Mouse (Mus musculus) thymus, postnatal 14 days (tissue): ENCODE data around the gene Hoxd13.

Experiments used
- DNase-seq: peaks from one replicate; pipeline ENCODE4 v3.0.0; 2021

The Hoxd13 gene

DNA sequence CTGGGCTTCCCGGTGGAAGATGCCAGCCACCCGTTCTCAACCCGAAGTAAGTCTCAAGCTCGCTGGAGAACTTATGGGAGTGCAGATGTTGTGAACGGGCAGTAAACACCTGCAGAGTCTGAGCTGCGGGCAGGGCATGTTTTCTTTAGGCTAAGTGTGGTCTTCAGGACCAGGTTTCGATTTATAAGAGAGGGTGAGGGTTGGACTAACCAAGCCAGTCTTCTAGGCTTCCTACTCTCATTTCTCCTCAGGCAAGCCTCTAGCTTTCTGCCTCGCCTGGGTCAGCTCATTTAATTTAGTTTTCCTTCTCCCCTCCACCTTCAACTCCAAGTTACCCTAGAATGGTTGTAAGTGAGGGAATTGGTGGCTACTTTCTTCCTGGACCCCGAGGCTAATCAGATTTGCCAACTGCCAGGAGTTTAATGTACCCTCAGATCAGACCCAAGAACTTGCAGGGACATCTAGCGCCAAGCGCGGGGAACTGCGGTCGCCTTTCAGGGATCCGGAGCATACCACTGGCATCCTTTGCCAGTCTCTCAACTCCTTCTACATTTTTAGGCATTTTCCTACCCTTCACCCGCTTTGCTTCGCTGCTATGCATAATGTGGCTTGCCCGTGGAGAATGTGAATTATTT, 4.7 kb upstream of the Hoxd13 start:
- no peak for DNase-seq

DNA sequence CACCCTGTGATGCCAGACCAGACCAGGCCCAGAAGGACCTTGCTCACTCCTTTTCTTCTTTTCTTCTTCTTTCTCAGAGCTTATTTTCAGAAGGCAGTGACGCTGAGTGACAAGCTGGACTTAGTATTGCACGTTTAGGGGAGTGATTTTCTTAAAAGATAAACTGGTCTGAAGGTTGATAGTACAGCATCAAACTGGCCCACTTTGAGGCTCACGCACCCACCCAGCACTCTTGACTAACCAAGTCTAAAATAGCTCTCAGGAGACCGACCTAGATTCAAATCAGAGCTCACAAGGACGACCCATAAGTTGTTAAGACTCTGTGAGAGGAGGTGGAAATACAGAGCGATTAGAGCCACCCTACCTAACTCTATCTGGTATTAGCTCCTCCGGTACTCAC, 1.7 kb upstream of the Hoxd13 start:
- DNase-seq = no peak

DNA sequence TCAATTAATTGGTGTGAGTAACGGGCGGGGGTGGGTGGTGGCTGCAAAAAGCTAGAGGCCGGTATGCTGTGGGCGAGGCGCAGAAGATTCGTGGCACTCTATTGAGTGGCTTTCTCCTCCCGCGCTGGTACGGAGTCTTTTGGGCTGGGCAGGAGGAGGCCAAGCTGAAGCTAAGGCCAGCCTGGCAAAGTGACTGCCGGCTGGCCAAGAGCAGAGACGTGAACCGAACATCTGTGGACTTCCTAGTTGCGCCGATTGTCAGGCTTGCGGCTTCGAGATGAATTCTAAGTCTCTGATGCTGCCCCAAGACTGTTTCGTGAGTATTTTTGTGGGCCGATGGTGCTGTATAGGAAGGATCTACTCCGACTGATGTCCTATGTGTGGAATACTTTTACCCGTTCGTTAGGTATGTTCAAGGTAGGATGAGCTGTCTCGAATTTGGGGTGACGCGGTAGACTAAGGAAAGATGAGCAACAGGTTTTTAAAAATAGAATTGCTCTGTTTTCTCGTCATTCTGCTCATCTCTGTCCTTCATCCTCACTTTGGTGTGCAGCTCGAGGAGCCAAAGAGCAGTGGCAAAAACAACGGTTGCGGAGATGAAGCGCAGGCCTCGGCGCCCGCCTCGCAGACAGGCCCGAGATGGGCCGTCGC, 794 bp upstream of the Hoxd13 start:
- DNase-seq = no peak

DNA sequence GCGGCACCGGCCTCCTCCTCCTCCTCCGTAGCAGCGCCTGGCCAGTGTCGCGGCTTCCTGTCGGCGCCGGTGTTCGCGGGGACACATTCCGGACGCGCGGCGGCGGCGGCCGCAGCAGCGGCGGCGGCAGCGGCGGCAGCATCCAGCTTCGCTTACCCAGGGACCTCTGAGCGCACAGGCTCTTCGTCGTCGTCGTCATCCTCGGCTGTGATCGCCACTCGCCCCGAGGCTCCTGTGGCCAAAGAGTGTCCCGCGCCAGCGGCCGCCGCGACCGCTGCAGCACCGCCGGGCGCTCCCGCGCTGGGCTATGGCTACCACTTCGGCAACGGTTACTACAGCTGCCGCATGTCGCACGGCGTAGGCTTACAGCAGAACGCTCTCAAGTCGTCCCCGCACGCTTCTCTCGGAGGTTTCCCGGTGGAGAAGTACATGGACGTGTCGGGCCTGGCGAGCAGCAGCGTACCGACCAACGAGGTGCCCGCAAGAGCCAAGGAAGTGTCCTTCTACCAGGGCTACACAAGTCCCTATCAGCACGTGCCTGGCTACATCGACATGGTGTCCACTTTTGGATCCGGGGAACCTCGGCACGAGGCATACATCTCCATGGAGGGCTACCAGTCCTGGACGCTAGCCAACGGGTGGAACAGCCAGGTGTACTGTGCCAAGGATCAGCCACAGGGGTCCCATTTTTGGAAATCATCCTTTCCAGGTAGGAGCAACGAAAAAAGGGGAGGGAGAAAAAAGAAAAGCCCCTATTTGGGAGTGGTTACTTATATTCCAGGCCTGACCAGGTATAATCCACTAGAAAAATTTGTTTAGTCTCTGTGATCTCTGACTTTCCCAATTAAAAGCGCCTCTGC, 490 bp downstream of the Hoxd13 start:
- DNase-seq = no peak

DNA sequence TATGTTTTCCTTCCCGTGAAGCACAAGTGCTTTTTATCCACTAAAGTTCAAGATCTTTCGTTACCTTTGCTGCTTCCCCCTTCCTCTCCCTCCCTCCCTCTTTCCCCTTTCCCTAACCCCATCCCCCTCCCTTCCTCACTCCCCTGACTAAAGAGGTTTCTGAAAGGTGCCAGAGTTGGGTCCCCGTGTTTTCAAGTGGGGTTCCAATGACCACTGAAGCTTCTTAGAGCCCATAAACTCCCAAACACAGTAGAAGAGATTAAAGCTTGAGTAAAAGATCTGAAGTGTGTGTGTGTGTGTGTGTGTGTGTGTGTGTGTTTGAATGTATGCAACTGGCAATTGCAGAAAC, 1.1 kb downstream of the Hoxd13 start:
- no peak for DNase-seq

DNA sequence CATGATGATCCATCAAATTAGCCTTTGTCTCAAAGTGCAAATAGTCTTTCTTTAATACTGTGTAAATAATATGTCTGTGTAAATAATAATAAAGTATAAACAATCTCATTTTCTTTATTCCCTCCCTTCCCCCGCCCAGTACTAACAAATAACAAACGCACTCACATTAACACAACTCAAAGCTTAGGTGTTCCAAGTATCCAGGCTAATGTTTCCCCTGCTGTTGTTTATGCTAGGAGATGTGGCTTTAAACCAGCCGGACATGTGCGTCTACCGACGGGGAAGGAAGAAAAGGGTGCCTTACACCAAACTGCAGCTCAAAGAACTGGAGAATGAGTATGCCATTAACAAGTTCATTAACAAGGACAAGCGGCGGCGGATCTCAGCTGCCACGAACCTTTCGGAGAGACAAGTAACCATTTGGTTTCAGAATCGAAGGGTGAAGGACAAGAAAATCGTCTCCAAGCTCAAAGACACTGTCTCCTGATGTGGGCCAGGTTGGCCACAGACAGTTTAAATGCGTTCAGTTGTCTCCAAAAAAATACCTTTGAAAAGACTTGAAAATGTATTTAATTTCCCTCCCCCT, 1.6 kb downstream of the Hoxd13 start:
- no peak for DNase-seq

DNA sequence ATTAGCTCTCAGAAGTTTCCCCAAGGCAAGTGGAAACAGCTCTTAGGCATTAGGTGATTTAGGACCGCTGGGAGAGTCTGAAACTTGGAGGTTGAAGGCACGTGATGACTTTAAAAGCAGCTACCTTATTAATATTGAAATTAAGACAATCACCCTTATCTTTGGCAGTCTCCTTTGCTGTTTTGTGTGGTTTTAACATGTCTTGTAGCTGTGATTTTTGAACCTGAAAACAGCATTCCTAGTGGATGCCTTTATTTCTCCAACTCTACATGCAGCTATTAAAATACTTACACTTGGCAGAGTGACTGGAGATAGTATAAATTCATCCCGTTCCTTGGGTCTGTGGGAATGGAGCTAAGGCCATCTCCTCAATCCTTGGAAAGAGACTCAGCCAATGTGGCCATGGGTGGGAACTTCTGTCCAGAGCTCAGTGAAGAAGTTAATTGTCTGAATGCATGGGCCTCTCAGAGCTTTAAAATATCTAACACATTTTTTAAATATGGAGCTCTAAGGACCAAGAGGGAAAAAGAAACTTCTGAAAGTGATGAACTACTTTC, 2.6 kb downstream of the Hoxd13 start:
- no peak for DNase-seq

DNA sequence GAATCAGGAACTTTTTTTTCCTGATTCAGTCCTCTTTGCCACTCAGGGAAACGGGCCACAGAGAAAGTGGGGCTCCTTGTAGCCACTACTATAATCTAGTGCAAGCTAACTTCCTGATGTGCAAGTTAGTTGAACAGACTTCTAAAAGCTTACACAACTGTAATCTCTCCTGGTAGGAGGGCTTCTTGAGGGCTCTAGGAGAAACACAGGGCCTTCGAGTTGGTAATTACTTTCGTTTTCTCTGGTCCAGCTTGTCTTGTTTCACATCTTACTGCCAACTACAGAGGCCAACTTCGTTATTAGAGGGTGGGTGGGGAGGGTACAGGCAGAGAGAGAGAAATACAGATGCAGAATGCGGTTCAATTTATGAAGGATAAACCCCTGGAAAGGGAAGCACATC, 3.7 kb downstream of the Hoxd13 start:
- DNase-seq = no peak

DNA sequence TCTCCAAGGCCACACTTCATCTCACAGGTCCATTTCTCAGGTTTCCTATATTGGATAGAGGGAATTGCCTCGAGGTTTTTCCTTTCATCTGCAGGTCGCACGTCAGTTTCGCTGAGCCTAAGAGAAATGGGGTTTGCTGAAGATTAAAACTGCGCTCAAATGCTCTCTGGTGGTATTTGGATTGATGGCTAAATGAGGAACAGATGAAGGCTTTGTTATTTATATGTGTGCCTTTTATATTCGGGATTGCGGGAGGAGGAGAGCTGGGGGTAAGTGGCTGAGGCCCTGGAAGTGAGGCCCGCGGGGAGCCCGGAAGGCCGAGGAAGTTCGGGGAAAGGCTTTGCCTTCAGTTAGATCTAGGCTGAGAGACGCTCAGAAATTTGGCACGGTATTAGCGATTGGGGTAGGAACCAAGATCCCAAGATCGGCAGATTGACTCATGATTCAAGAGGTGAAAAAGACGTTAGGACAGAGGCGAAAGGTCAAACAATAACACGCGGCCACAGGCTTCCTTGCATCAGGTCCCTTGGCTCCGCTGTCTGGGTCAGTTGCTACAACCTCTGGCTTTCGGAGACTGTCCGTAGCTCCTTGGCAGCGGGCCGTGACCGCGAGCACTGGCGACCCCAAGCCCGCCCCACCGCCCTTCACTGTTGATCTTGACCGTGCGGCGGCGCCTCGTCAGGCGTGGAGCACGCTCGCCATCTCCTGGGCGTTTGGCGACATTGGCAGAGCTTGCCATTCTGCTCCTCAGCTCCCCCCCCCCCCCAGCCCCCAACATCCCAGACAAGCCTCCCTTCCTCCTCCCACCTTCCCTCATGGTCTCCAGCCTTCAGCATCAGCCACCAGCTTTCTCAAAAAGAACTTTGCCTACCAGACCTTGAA, 4.6 kb downstream of the Hoxd13 start:
- DNase-seq = peak; percentile 51

DNA sequence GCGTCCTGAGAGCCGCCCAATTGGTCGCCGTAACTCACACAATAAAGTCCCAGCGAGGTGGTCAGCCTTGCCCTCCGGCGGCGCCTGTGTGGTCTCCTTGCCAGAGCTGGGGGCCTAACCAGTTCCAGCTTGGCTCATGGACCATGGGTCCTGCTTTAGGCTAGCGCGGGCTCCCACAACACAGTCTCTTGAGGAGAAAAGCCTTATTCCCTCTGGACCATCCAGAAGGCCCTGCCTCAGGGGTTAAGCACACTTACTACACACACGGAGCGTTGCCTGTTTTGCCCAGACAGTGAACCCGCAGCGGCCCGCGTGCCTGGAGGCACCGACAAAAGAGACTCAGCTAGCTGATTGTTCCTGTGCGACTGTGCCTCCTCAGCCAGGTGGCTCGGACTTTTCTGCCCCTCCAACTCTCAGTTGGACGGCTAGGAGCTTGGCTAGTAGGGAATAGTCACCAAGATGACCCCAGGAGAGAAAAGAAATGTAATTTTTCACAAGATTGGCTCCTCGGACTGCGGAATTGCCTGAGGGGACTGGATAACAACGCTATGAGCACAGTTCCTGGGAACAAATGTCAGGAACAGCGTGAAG, 5.8 kb downstream of the Hoxd13 start:
- no peak for DNase-seq

DNA sequence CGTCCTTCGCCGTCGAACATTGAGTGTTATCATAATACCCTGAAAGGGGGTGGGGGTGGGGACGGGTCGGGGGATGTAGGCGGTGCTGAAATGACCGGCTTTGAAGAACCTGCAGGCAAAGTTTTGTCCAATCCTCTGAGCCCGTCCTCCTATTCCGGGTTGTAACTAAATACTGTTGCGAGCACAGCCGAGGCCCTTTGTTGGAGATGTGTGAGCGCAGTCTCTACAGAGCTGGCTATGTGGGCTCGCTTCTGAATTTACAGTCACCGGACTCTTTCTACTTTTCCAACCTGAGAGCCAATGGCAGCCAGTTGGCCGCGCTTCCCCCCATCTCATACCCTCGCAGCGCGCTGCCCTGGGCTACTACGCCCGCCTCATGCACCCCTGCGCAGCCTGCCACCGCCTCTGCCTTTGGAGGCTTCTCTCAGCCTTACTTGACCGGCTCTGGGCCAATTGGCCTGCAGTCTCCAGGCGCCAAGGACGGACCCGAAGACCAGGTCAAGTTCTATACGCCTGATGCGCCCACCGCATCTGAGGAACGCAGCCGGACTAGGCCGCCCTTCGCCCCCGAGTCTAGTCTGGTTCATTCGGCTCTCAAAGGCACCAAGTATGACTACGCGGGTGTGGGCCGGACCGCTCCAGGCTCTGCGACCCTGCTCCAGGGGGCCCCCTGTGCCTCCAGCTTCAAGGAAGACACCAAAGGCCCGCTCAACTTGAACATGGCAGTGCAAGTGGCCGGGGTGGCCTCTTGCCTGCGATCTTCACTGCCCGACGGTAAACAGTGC, 7.0 kb downstream of the Hoxd13 start, which contains the start of gene Hoxd12:
Hoxd12 (plus strand) TSS at position 133 of the 785 bp plus-strand sequence.
- DNase-seq = no peak

DNA sequence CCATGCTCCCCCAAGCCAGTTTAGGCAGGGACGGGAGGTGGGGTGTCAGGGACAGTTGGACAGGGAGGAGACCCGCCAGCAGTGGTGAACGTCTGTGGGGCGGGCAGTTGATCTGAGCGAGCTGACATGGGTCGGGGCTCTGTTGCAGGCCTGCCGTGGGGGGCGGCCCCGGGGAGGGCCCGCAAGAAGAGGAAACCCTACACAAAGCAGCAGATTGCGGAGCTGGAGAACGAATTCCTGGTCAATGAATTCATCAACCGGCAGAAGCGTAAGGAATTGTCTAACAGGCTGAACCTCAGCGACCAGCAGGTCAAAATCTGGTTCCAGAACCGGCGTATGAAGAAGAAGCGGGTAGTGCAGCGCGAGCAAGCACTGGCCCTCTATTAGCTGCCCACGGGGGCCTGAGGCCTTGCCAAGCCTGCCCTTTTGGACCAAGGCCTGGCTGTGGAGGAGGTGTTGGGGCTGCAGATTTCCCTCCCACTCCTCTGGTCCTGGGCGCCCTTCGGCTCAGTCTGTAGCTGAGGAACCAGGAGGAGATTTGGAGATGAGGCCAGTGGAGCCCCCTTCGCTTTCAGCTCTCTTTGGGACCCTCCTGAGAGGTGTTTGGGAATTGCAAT, 7.7 kb downstream of the Hoxd13 start:
- no peak for DNase-seq

DNA sequence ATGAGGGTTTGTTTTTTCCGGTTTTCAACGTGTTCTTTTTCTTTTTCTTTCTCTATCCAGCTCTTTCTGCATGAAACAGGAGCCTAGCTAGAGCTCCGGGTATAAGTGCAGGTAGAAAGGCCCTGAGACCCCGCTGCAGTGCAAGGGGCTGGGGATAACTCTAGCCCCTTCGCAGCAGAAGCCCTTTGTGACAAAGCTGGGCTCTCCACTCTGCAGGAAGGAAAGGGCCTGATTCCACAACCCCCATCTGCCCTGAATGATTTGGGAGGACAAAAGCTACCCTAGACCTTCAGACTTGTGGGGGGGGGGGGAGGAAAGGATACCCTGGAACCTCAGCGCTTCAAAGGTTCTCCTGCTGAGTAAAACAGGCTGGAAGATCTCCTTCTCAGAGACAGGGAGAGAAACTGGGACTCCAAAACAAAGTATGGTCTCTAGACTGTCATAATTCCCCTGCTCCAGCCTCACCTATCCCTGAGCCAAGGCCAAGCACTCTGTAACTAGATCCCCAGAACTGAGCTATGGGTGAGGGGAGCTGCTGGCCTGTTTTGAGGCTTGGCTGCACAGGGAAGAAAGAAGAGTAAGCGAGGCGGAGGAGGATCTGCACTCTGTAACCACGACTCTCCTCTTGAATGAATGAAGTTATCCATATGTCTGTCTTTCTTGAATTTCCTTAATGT, 8.4 kb downstream of the Hoxd13 start:
- DNase-seq = no peak

DNA sequence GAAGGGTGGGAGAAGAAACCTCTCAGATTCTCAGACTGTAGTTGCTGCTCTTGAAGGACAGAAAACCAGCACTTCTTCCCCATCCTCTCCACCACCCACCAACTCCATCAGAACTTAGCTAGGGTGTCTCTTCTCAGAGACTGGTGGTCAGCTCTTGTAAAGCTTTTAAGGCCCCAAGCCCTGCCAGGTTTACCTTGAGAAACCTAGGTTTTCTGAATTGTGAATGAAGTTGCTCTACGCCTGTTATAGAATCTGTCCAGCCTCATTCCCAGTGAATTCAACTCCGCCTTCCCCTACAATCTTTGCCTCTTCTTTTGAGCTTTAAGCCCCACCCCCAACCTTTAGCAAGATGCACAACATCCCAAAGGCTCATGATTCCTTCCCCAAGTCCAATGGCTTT, 9.0 kb downstream of the Hoxd13 start:
- DNase-seq = no peak

DNA sequence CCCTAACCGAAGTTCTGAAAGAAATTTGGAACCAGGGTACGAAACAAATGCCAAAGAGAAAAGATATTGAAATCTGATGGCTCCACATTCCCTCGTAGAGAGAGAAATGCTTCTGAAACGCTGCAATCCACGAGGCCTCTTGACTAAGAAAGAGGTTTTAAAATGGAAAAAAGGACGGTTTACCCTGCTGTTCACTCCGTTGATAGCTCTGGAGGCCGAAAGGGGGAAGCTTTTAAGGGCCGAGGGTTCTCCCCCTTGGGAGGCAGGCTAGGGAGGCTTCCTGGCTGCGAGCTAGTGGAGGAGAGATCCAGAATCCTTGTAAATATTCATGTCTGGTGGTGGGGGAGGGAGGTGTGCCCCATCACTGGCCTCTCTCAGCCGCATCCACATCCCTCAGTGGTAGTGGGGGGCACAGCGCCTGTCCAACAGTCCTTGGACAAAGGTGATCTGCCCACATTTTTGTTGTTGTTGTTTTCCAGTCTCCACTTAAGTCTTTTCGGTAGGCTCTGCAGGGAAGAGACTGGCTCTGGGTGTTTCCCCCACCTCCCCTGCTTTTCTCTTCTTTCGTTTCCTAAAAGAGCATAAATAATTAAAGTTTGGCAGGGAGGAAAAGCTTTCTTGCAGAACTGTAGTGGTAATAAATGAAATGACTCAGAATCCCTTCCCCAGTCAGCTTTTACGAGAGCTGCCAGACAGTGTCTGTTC, 10.9 kb downstream of the Hoxd13 start, which contains the start of gene Hoxd11:
Hoxd11 (plus strand) TSS at position 667 of the 705 bp plus-strand sequence.
- DNase-seq = no peak

DNA sequence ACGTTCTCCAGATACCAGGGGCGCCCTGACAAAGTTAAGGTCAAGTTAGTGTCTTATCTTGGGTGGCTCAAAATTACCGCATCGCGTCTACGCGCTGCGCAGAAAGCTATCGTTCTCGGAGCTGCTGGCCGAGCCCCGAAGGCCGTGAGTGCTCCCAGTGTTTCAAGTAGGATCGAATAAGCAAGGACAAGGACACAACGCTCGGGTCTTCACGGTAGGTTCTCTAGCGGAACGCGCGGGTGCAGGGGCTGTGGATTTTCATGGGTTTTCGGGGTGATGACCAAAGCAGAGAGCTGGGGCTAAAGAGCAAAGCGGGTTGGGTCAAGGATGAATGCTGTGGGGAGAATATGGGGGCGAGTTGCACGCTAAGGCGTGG, 11.5 kb downstream of the Hoxd13 start:
- DNase-seq = no peak

DNA sequence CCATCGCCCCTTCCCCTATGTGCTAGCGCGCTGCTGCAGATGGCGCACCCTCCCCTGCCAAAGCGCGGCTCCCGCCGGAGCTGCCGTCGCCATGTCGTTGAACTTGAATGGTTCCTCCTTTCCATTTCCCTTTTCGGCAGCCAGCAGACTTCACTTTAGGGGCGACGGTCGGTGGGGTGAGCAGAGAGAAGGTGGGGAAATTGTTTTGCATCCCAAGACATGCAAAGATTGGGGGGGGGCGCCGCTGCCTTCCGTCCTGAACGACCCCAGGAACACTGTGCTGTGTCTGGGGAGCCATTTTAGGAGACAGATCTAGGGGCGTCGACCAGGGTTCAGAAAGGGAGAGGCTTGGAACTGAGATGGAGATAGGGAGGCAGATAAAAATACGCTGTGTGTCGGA, 11.9 kb downstream of the Hoxd13 start:
- DNase-seq = no peak

DNA sequence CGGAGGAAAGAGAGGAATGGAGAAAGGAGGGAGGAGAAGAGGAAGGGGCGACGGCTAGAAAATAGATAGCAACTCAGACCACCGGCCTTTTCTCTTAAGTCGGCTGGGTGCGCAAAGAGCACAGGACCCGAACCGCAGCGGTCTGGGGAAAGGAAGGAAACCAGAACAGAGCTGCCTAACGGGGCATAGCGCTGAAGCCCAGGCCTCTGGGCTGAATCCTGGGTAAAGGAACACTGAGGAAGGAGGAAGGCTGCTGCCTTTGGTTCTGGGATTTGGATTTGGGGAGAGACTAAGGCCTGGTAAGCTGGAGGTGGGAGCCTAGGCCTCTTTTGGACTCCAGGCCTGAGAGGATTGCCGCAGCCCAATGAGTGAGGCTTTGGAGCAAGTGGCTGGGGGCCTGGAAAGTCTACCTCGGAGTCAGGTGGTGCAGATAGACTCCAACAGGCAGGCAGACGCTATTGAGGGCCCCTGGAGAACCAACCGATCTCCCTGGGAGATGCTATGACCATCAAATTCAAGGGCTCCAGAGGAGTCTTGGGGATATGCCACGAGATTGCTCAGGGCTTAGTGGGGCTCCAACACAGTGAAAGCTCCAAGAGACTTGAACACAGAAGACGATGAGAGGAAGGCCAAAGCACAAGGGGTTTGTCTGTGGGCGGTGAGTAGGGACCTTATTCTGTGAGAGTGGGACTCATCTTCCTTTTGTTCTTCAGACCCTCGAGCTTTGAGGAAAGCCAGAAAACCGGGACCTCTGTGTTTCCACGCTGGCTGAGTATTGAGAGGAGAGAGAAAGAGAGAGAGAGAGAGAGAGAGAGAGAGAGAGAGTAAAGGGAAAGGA, 12.7 kb downstream of the Hoxd13 start:
- no peak for DNase-seq
